Comparison of ENCODE assay signal across 28 mouse cellular contexts in genomic region chr4:122025866-122026265, GRCm38 (mm10).
DNase-seq lines count a peak whose midpoint lies in the region; ATAC-seq and TF ChIP-seq lines count a peak whose summit lies in the region.
"Had no signal": no experiment of that assay in that cellular context is flagged by ENCODE, and none has a peak within 500 bp of the region (broad histone marks: within the 10 kb centered on the region; RNA-seq: fewer than 3 reads in every experiment).

No protein-coding gene starts in this region.

- TF ChIP-seq POLR2A in heart, adult 2 months (IDR thresholded peaks at IDR 0.05; ENCODE audit: insufficient read depth, low read depth, low read length) = no peak
- no peak for TF ChIP-seq POLR2A in lung, adult 2 months (IDR thresholded peaks at IDR 0.05; ENCODE audit: borderline replicate concordance, extremely low read depth, low read depth, low read length)

- whole genome bisulfite sequencing in heart, embryonic 14.5 days = 88% methylated on average over 1 of the region's 1 CpGs
- WGBS in heart, adult 2 months = 88% methylated on average over 1 of the region's 1 CpGs
- 70% methylated on average over 1 of the region's 1 CpGs for WGBS in lung, postnatal 0 days
- 89% methylated on average over 1 of the region's 1 CpGs for WGBS in lung, adult 2 months
- 81% methylated on average over 1 of the region's 1 CpGs for WGBS in stomach, embryonic 15.5 days
- 89% methylated on average over 1 of the region's 1 CpGs for WGBS in stomach, postnatal 0 days

- H3K27ac ChIP-seq in heart, embryonic 14.5 days (replicated peaks in 1 of 2; ENCODE audit: control insufficient read depth in 1 of 2, insufficient read depth in 1 of 2, low read depth in 2 of 2, low read length in 2 of 2) = no peak overlapping the region
- no peak overlapping the region for H3K27ac ChIP-seq in heart, adult 2 months
- H3K27ac ChIP-seq in lung, postnatal 0 days (ENCODE audit: low read length) = no peak overlapping the region
- no peak overlapping the region for H3K27ac ChIP-seq in stomach, embryonic 15.5 days
- H3K27ac ChIP-seq in stomach, postnatal 0 days (replicated peaks) = no peak overlapping the region
- H3K27ac ChIP-seq: embryonic facial prominence, embryonic 10.5 days; embryonic facial prominence, embryonic 13.5 days; forebrain, embryonic 12.5 days; forebrain, embryonic 15.5 days; hindbrain, embryonic 10.5 days; hindbrain, embryonic 13.5 days; intestine, embryonic 15.5 days had no signal

- H3K9ac ChIP-seq in heart, embryonic 14.5 days (ENCODE audit: low read length) = no peak overlapping the region
- H3K9ac ChIP-seq in heart, adult 2 months (ENCODE audit: low read depth, low read length) = no peak overlapping the region
- no peak overlapping the region for H3K9ac ChIP-seq in lung, postnatal 0 days (replicated peaks; ENCODE audit: low read depth)
- no peak overlapping the region for H3K9ac ChIP-seq in stomach, embryonic 15.5 days
- no peak overlapping the region for H3K9ac ChIP-seq in stomach, postnatal 0 days (ENCODE audit: low read length)
- H3K9ac ChIP-seq: embryonic facial prominence, embryonic 13.5 days; forebrain, embryonic 12.5 days; forebrain, embryonic 15.5 days; heart, embryonic 12.5 days; hindbrain, embryonic 13.5 days; intestine, embryonic 15.5 days had no signal

- H3K4me1 ChIP-seq in heart, embryonic 14.5 days (ENCODE audit: control insufficient read depth in 2 of 2, insufficient read depth in 2 of 2, low read length in 2 of 2) = no peaks in the 10 kb centered on the region
- H3K4me1 ChIP-seq in heart, adult 2 months (ENCODE audit: control insufficient read depth, insufficient read depth, low read length) = no peaks in the 10 kb centered on the region
- no peaks in the 10 kb centered on the region for H3K4me1 ChIP-seq in lung, postnatal 0 days (ENCODE audit: insufficient read depth, low read depth, low read length)
- H3K4me1 ChIP-seq in lung, adult 2 months (ENCODE audit: control insufficient read depth, insufficient read depth, low read length) = no peaks in the 10 kb centered on the region
- H3K4me1 ChIP-seq in stomach, embryonic 15.5 days = no peaks in the 10 kb centered on the region
- no peaks in the 10 kb centered on the region for H3K4me1 ChIP-seq in stomach, postnatal 0 days (replicated peaks; ENCODE audit: control insufficient read depth, insufficient read depth)
- H3K4me1 ChIP-seq: embryonic facial prominence, embryonic 10.5 days; embryonic facial prominence, embryonic 13.5 days; forebrain, embryonic 12.5 days; forebrain, embryonic 15.5 days; heart, embryonic 12.5 days; hindbrain, embryonic 10.5 days; hindbrain, embryonic 13.5 days; intestine, embryonic 15.5 days had no signal

- H3K79me2 ChIP-seq in heart, adult 2 months (replicated peaks; ENCODE audit: control insufficient read depth, insufficient read depth, low read length) = no peaks in the 10 kb centered on the region

- H3K9me3 ChIP-seq in heart, embryonic 14.5 days (ENCODE audit: control insufficient read depth, low read length) = peaks cover 66% of the 10 kb centered on the region
- peaks cover 34% of the 10 kb centered on the region for H3K9me3 ChIP-seq in lung, postnatal 0 days (ENCODE audit: low read length)
- H3K9me3 ChIP-seq in stomach, embryonic 15.5 days = peaks cover 4% of the 10 kb centered on the region; the same call in 1 of the 2 replicates
- H3K9me3 ChIP-seq in stomach, postnatal 0 days (ENCODE audit: control insufficient read depth, low read length) = peaks cover 9% of the 10 kb centered on the region

- H3K4me2 ChIP-seq in heart, embryonic 14.5 days (ENCODE audit: low read length) = no peak overlapping the region
- no peak overlapping the region for H3K4me2 ChIP-seq in lung, postnatal 0 days (replicated peaks; ENCODE audit: low read depth, low read length)
- H3K4me2 ChIP-seq in stomach, embryonic 15.5 days = no peak overlapping the region
- no peak overlapping the region for H3K4me2 ChIP-seq in stomach, postnatal 0 days (replicated peaks; ENCODE audit: low read depth)
- H3K4me2 ChIP-seq: embryonic facial prominence, embryonic 13.5 days; forebrain, embryonic 12.5 days; forebrain, embryonic 15.5 days; heart, embryonic 12.5 days; hindbrain, embryonic 13.5 days; intestine, embryonic 15.5 days had no signal

- intact Hi-C loops in heart, adult 2 months (cut with DNase I) = no loop called here

- no peak for TF ChIP-seq CTCF in heart, adult 2 months (IDR thresholded peaks at IDR 0.05)
- no peak for TF ChIP-seq CTCF in lung, postnatal 0 days (IDR thresholded peaks at IDR 0.05)
- no peak for TF ChIP-seq CTCF in lung, adult 2 months (IDR thresholded peaks at IDR 0.05; ENCODE audit: insufficient read depth, low read length)
- TF ChIP-seq CTCF in stomach, postnatal 0 days (IDR thresholded peaks at IDR 0.05; ENCODE audit: low read depth) = no peak

- ATAC-seq in heart, embryonic 14.5 days (ENCODE audit: insufficient number of reproducible peaks, insufficient read depth, low FRiP score, low read depth) = 0 out of 2 replicates have a peak, but pooled peaks have one; percentile 2
- ATAC-seq in lung, postnatal 0 days = peak; percentile 17; the same call in 1 of the 2 replicates
- ATAC-seq in stomach, embryonic 15.5 days (ENCODE audit: insufficient read depth, low FRiP score, low read depth) = peak; percentile 54; the same call in 1 of the 2 replicates
- no peak for ATAC-seq in stomach, postnatal 0 days (ENCODE audit: low FRiP score, low TSS enrichment)
- ATAC-seq: forebrain, embryonic 15.5 days; hindbrain, embryonic 16.5 days; intestine, embryonic 15.5 days; Patski had no signal

- TF ChIP-seq EP300 in heart, adult 2 months (IDR thresholded peaks at IDR 0.05; ENCODE audit: insufficient read depth, low read depth, low read length) = no peak
- TF ChIP-seq EP300 in lung, postnatal 0 days (IDR thresholded peaks at IDR 0.05) = no peak
- TF ChIP-seq EP300 in stomach, postnatal 0 days (optimal IDR thresholded peaks at IDR 0.05) = no peak

- no peak for DNase-seq in heart, adult 2 months
- DNase-seq in lung, postnatal 0 days (ENCODE audit: low spot score) = no peak
- DNase-seq in lung, adult 2 months = no peak
- DNase-seq in stomach, postnatal 0 days (ENCODE audit: low spot score) = no peak
- DNase-seq: adrenal gland, postnatal 10 days; adrenal gland, postnatal 36 days; B cell, adult 2 months; cerebellum, adult 11-12 months; cerebellum, adult 8-10 months; cerebellum, postnatal 10 days; cerebellum, postnatal 36 days; embryo, embryonic 11 days; gastrocnemius, postnatal 25 days; heart, adult 18-20 months had no signal

- no peak overlapping the region for H3K4me3 ChIP-seq in heart, embryonic 14.5 days (ENCODE audit: control insufficient read depth in 1 of 2, insufficient read depth in 1 of 2, low read depth in 1 of 2, low read length in 2 of 2)
- H3K4me3 ChIP-seq in heart, adult 2 months = no peak overlapping the region
- H3K4me3 ChIP-seq in lung, postnatal 0 days (ENCODE audit: low read depth, low read length) = no peak overlapping the region
- no peak overlapping the region for H3K4me3 ChIP-seq in lung, adult 2 months (replicated peaks; ENCODE audit: extremely low read depth, low read depth, low read length)
- no peak overlapping the region for H3K4me3 ChIP-seq in stomach, embryonic 15.5 days (replicated peaks)
- no peak overlapping the region for H3K4me3 ChIP-seq in stomach, postnatal 0 days (ENCODE audit: low read depth, low read length)
- H3K4me3 ChIP-seq: embryonic facial prominence, embryonic 10.5 days; embryonic facial prominence, embryonic 13.5 days; erythroblast, embryonic 14.5 days; forebrain, embryonic 12.5 days; forebrain, embryonic 15.5 days; heart, embryonic 12.5 days; hindbrain, embryonic 10.5 days; hindbrain, embryonic 13.5 days; intestine, embryonic 15.5 days had no signal

- H3K36me3 ChIP-seq in heart, embryonic 14.5 days (ENCODE audit: control insufficient read depth, insufficient read depth, low read length) = no peaks in the 10 kb centered on the region
- H3K36me3 ChIP-seq in heart, adult 2 months (ENCODE audit: control insufficient read depth, insufficient read depth, low read length) = no peaks in the 10 kb centered on the region
- no peaks in the 10 kb centered on the region for H3K36me3 ChIP-seq in lung, postnatal 0 days (ENCODE audit: insufficient read depth, low read length)
- H3K36me3 ChIP-seq in stomach, embryonic 15.5 days = no peaks in the 10 kb centered on the region
- no peaks in the 10 kb centered on the region for H3K36me3 ChIP-seq in stomach, postnatal 0 days (ENCODE audit: control insufficient read depth, insufficient read depth, low read length)
- H3K36me3 ChIP-seq: embryonic facial prominence, embryonic 10.5 days; embryonic facial prominence, embryonic 13.5 days; forebrain, embryonic 12.5 days; forebrain, embryonic 15.5 days; G1E; heart, embryonic 12.5 days; hindbrain, embryonic 10.5 days; hindbrain, embryonic 13.5 days; intestine, embryonic 15.5 days had no signal

- no peaks in the 10 kb centered on the region for H3K27me3 ChIP-seq in heart, embryonic 14.5 days (ENCODE audit: control insufficient read depth, insufficient read depth, low read length)
- H3K27me3 ChIP-seq in heart, adult 2 months (ENCODE audit: control insufficient read depth, insufficient read depth, low read length) = no peaks in the 10 kb centered on the region
- no peaks in the 10 kb centered on the region for H3K27me3 ChIP-seq in lung, postnatal 0 days (replicated peaks; ENCODE audit: insufficient read depth, low read length)
- H3K27me3 ChIP-seq in stomach, embryonic 15.5 days (replicated peaks) = no peaks in the 10 kb centered on the region
- no peaks in the 10 kb centered on the region for H3K27me3 ChIP-seq in stomach, postnatal 0 days (ENCODE audit: control insufficient read depth, insufficient read depth, low read length)
- H3K27me3 ChIP-seq: embryonic facial prominence, embryonic 13.5 days; forebrain, embryonic 12.5 days; forebrain, embryonic 15.5 days; heart, embryonic 12.5 days; hindbrain, embryonic 13.5 days; intestine, embryonic 15.5 days; Patski had no signal
